Mouse (Mus musculus): ENCODE measurements around the gene Dcun1d5. TPM values are rescaled to one million over a fixed set of nuclear protein-coding genes. Genes with fewer than 3 reads are reported as not detected.

The Dcun1d5 gene
- polyA plus RNA-seq, 1 experiment from 2014 or later = 127 TPM

DNA sequence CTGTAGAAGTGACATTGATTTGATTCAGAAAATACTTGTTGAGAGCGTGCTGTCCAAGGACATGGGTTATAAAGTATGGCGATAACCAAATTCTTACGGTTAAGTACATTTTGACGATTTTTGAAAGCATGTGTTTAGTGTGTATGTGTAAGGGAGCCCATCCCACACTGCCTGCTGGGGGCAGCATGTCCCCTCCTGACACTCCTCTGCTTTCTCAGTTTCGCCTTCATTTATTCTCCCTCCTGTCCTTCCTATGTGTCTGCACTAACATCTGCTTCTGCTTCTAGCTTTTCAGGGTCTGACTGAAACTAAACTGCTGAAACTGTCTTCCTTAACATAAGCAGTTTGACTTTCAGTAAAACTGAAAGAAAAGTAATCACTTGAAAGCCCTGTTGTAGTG lies 36.7 kb downstream of the Dcun1d5 start:
- no peak overlapping the region for H3K4me2 ChIP-seq
- no peak overlapping the region; the same call in 1 of the 2 replicates for H3K27ac ChIP-seq
- H3K9ac ChIP-seq = no peak overlapping the region
- no peaks in the 10 kb centered on the region for H3K9me3 ChIP-seq
- ATAC-seq (ENCODE audit: insufficient read depth, low FRiP score, low read depth) = no peak
- no peak overlapping the region for H3K4me3 ChIP-seq (replicated peaks)
- no peaks in the 10 kb centered on the region for H3K27me3 ChIP-seq (replicated peaks)
- H3K4me1 ChIP-seq = no peaks in the 10 kb centered on the region
- no peaks in the 10 kb centered on the region for H3K36me3 ChIP-seq
- 80% methylated on average over 5 of the region's 5 CpGs for WGBS

DNA sequence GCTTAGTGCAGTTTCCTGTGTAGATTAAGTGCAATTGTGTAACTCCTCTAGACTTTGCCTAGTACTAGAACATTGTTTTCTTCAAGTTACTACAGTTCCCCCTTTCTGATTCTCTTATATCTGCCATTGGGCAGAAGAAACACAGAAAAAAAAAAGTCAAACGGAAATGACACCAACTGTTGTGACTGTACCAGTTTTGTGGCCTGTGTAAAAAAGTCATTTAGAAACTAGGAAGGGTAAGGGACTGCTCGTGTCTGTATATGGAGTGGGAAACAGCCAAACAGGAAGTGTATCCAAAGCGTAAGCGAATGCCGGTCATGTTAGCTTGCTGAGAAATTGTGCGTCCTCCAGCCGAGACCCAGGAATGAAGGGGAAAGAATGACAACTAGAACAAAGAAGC lies 37.1 kb downstream of the Dcun1d5 start:
- no peak overlapping the region for H3K4me2 ChIP-seq
- no peaks in the 10 kb centered on the region for H3K36me3 ChIP-seq
- H3K4me1 ChIP-seq = no peaks in the 10 kb centered on the region
- WGBS = 62% methylated on average over 7 of the region's 7 CpGs
- ATAC-seq (ENCODE audit: insufficient read depth, low FRiP score, low read depth) = no peak
- no peaks in the 10 kb centered on the region for H3K9me3 ChIP-seq
- H3K27me3 ChIP-seq (replicated peaks) = no peaks in the 10 kb centered on the region
- H3K4me3 ChIP-seq (replicated peaks) = no peak overlapping the region
- H3K9ac ChIP-seq = no peak overlapping the region
- no peak overlapping the region; the same call in 1 of the 2 replicates for H3K27ac ChIP-seq

DNA sequence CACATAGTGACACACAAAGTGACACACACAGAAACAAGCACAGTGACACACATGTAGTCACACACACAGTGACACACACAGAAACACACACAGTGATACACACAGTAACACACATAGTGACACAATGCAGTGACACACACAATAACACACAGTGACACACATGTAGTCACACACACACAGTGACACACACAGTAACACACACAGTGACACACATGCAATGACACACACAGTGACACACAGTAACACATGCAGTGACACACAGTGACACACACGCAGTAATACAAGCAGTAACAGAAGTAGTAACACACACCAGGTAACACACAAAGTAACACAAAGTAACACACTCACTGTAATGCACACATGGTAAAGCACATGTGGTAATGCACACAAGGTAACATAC lies 54.3 kb downstream of the Dcun1d5 start:
- Histone ChIP-seq H3K27ac (no peak overlapping the region), H3K9me3 (no peaks in the 10 kb centered on the region), H3K9ac (no peak overlapping the region), H3K4me2 (no peak overlapping the region), H3K36me3 (no peaks in the 10 kb centered on the region), H3K4me3 (replicated peaks) (no peak overlapping the region), H3K27me3 (replicated peaks) (no peaks in the 10 kb centered on the region), H3K4me1 (no peaks in the 10 kb centered on the region)
- 96% methylated on average over 1 of the region's 1 CpGs for WGBS
- ATAC-seq (ENCODE audit: insufficient read depth, low FRiP score, low read depth) = no peak

DNA sequence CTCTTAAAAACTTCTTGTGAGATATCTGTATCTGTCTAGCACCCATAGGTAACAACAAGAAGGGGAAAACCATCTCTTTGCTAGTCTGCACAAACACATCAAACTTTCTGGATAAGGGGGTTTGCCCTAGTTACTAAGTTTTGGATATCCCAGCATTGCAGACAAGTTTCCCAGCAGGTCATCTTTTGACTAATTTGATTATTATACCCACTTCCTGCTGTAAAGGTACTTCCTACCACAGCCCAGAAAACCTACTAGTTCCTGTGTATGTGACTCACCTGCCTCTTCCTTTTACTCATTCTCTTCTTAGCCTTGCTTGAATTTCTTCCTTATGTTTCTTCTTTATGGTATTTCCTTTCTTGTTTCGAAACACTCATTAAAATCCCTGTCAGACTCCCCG lies 55.6 kb downstream of the Dcun1d5 start:
- no peaks in the 10 kb centered on the region for H3K27me3 ChIP-seq (replicated peaks)
- no peaks in the 10 kb centered on the region for H3K36me3 ChIP-seq
- WGBS = 76% methylated on average over 2 of the region's 2 CpGs
- H3K4me1 ChIP-seq = no peaks in the 10 kb centered on the region
- H3K27ac ChIP-seq = no peak overlapping the region
- no peak overlapping the region for H3K4me3 ChIP-seq (replicated peaks)
- no peaks in the 10 kb centered on the region for H3K9me3 ChIP-seq
- ATAC-seq (ENCODE audit: insufficient read depth, low FRiP score, low read depth) = no peak
- H3K9ac ChIP-seq = no peak overlapping the region
- H3K4me2 ChIP-seq = no peak overlapping the region

DNA sequence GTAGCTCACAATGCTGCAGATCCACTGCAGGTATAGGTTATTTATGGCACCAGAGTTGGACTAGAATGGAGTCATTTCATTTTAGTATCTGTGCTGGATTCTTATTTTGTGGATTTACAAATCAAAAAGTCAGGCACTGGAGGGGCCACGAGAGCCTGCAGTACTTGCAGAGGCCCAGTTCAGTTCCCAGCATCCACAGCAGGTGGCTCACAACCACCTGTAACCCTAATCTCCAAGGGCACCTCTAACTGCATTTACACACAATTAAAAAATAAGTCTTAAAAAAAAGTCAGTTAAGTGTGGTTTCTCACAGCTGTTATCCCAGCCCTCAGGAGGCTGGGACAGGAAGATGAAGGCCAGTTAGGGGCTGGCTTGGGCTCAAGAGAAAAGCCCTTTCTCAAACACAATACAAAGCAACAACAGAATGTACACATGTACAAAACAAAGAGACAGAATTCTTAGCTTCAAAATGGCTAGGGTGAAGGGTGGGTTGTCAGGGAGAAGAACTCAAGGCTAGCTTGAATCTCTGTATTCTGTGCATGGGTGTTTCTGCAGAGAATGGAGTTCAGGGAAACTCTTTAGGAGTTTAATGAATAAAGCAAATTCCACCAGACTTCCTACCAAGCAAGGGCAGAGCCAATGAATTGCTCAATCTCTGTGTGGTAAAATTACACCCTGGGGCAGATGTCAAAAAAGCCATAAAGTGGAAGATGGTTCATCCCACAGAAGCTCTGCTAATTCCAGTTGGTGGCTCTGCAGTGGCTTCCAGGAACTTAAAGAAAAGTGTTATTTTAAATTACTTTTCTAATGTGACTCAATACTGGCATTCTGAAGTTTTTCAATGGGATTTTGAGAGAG lies 68.7 kb downstream of the Dcun1d5 start:
- H3K27ac ChIP-seq = no peak overlapping the region
- H3K4me3 ChIP-seq (replicated peaks) = no peak overlapping the region
- no peaks in the 10 kb centered on the region for H3K9me3 ChIP-seq
- H3K36me3 ChIP-seq = no peaks in the 10 kb centered on the region
- H3K4me2 ChIP-seq = no peak overlapping the region
- H3K9ac ChIP-seq = no peak overlapping the region
- ATAC-seq (ENCODE audit: insufficient read depth, low FRiP score, low read depth) = no peak
- H3K4me1 ChIP-seq = no peaks in the 10 kb centered on the region
- WGBS = 72% methylated on average over 1 of the region's 1 CpGs
- no peaks in the 10 kb centered on the region for H3K27me3 ChIP-seq (replicated peaks)

Other genes with a start within 250 kb of the Dcun1d5 start
- gene Dync2h1, start 74 bp upstream of the Dcun1d5 start, polyA plus RNA-seq (2015; fragmentation: Nextera tagmentation; extraction: Ambion mirVana) = 12.4 and 12.9 TPM in 2 replicates
- gene Mmp13, start 88.0 kb downstream of the Dcun1d5 start, polyA plus RNA-seq (2015; fragmentation: Nextera tagmentation; extraction: Ambion mirVana) = 0.48 and 0.55 TPM in 2 replicates
- gene Mmp12, start 159.9 kb downstream of the Dcun1d5 start, polyA plus RNA-seq (2015; fragmentation: Nextera tagmentation; extraction: Ambion mirVana) = 0.14 and 0.28 TPM in 2 replicates
- not detected in 2 replicates for gene Mmp1b, start 203.5 kb downstream of the Dcun1d5 start, polyA plus RNA-seq (2015; fragmentation: Nextera tagmentation; extraction: Ambion mirVana)